Mouse (Mus musculus) heart, postnatal 0 days (tissue): ENCODE data around the gene Kdr. TPM values are rescaled to one million over a fixed set of nuclear protein-coding genes. Genes with fewer than 3 reads are reported as not detected.
A peak's percentile ranks its signal among the peaks of the same experiment; 100 is the strongest.

ENCODE experiments used
- ATAC-seq: fragments of 200-750 bp; cut with Nextera tagmentation; 2 replicates; pipeline ENCODE4 v1.8.0; 2017; ENCODE audit warnings: low read depth, moderate number of reproducible peaks, moderate library complexity; ENCODE audit not compliant: insufficient read depth
- DNase-seq: peaks from one replicate; pipeline ENCODE4 v3.0.0-alpha.2; 2016; ENCODE audit warnings: low spot score
- H3K27ac ChIP-seq: fragments of 300-500 bp; sonication (generic); 2 replicates; pipeline ENCODE4 v1.5.1; 2014; ENCODE audit warnings: low read depth, mild to moderate bottlenecking
- H3K27me3 ChIP-seq: fragments of 300-500 bp; sonication (generic); 2 replicates; pipeline ENCODE4 v1.6.1; 2014; ENCODE audit warnings: low read length, mixed read lengths; ENCODE audit not compliant: control insufficient read depth, insufficient read depth
- H3K36me3 ChIP-seq: fragments of 300-500 bp; sonication (generic); replicated peaks from 2 replicates; pipeline ENCODE4 v1.6.1; 2014; ENCODE audit warnings: low read length, mixed read lengths; ENCODE audit not compliant: control insufficient read depth, insufficient read depth
- H3K4me1 ChIP-seq: fragments of 300-500 bp; sonication (generic); 2 replicates; pipeline ENCODE4 v1.6.1; 2014; ENCODE audit warnings: antibody characterized with exemption; ENCODE audit not compliant: control insufficient read depth, insufficient read depth
- H3K4me2 ChIP-seq: fragments of 300-500 bp; sonication (generic); 2 replicates; pipeline ENCODE4 v1.6.1; 2014; ENCODE audit warnings: low read depth, mild to moderate bottlenecking, low read length, moderate library complexity
- H3K4me3 ChIP-seq: fragments of 300-500 bp; sonication (generic); 2 replicates; pipeline ENCODE4 v1.5.1; 2014; ENCODE audit warnings: low read depth, low read length
- H3K9ac ChIP-seq: fragments of 300-500 bp; sonication (generic); replicated peaks from 2 replicates; pipeline ENCODE4 v1.6.1; 2014; ENCODE audit warnings: low read depth, low read length, mixed read lengths
- H3K9me3 ChIP-seq: fragments of 300-500 bp; sonication (generic); replicated peaks from 2 replicates; pipeline ENCODE4 v1.6.1; 2016; ENCODE audit warnings: low read length; ENCODE audit not compliant: control insufficient read depth
- CTCF ChIP-seq: IDR thresholded peaks from 2 replicates; pipeline ENCODE4 v1.5.1; 2016; ENCODE audit warnings: antibody characterized with exemption, control low read depth, low read depth
- EP300 ChIP-seq: IDR thresholded peaks from 2 replicates; pipeline ENCODE4 v1.6.1; 2016; ENCODE audit warnings: antibody characterized with exemption, low read depth
- WGBS: fragments of 180-500 bp; shearing (Covaris S2); extraction: QIAGEN DNeasy Blood & Tissue Kit; methylation state at CpG from one replicate; pipeline ENCODE4 v1.1.7; 2014; 5-methylcytosine and 5-hydroxymethylcytosine counted together
- polyA plus RNA-seq: library from polyadenylated mRNA; unstranded; fragments of >200 nt; fragmentation: Nextera tagmentation; extraction: Ambion mirVana; gene quantifications from 2 replicates; pipeline ENCODE4 v1.2.1, GENCODE M21; 2015
- total RNA-seq: library from RNA; depleted of rRNA; stranded (reverse); fragments of >200 nt; gene quantifications from 2 replicates; pipeline ENCODE4 v1.2.3, GENCODE M21; 2014; ENCODE audit warnings: low replicate concordance

Gene Kdr
- total and polyA plus RNA-seq, 2 experiments from 2014 or later: 30.8 to 60.1 TPM

- ATAC-seq: no peak
- H3K36me3 ChIP-seq: peaks cover 31% of the 10 kb centered on the region; the same call in 1 of the 2 replicates
- WGBS: 85% methylated on average over 3 of the region's 3 CpGs
Observed at GRCm38 (mm10) chr5:75956526-75956925, 21.7 kb downstream of the Kdr start.

GRCm38 (mm10) chr5:75955876-75956275 is 22.4 kb downstream of the Kdr start:
- Histone ChIP-seq H3K4me2 (no peak overlapping the region), H3K9ac (no peak overlapping the region), H3K4me3 (no peak overlapping the region), H3K4me1 (no peaks in the 10 kb centered on the region), H3K27ac (no peak overlapping the region), H3K36me3 (peaks cover 31% of the 10 kb centered on the region; the same call in 1 of the 2 replicates), H3K27me3 (no peaks in the 10 kb centered on the region), H3K9me3 (no peaks in the 10 kb centered on the region)
- no peak for DNase-seq
- WGBS: 67% methylated on average over 9 of the region's 9 CpGs
- ATAC-seq: peak; percentile 30; the same call in 1 of the 2 replicates
- TF ChIP-seq CTCF (no peak), EP300 (no peak)

More at GRCm38 (mm10) chr5:75956526-75956925, 21.7 kb downstream of the Kdr start:
- Histone ChIP-seq H3K4me3 (no peak overlapping the region), H3K9ac (no peak overlapping the region), H3K9me3 (no peaks in the 10 kb centered on the region), H3K4me2 (no peak overlapping the region), H3K27me3 (no peaks in the 10 kb centered on the region), H3K27ac (no peak overlapping the region), H3K4me1 (peaks cover 4% of the 10 kb centered on the region; the same call in 1 of the 2 replicates)
- DNase-seq: no peak
- no peak for TF ChIP-seq EP300
- no peak for TF ChIP-seq CTCF

GRCm38 (mm10) chr5:75954778-75955330 is 23.4 kb downstream of the Kdr start:
- Histone ChIP-seq H3K27me3 (no peaks in the 10 kb centered on the region), H3K4me1 (no peaks in the 10 kb centered on the region), H3K27ac (no peak overlapping the region), H3K36me3 (peaks cover 29% of the 10 kb centered on the region; the same call in 1 of the 2 replicates), H3K4me2 (no peak overlapping the region), H3K9me3 (no peaks in the 10 kb centered on the region), H3K4me3 (no peak overlapping the region), H3K9ac (no peak overlapping the region)
- TF ChIP-seq EP300: no peak
- no peak for TF ChIP-seq CTCF
- ATAC-seq: no peak
- DNase-seq: no peak
- 79% methylated on average over 3 of the region's 3 CpGs for WGBS

DNA sequence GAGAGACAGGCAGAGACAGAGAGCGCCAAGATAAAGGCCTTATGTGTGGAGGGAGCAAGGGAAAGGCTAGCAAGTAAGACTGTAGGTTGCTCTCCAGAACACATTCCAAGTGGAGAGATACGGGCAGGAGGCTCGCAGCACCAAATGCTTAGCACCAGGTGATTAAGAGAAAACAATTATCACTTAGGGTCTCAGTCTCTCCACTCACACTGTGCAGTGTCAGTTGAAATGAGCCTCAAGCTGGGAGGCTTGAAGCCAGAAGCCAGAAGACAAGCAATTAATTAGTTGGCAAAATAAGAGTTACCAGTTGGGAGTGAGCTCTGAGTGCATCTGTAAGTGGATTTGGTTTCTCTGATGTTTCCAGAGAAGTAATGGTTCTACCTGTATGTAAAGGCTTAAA is 24.0 kb downstream of the Kdr start:
- TF ChIP-seq EP300: no peak
- TF ChIP-seq CTCF: no peak
- no peak overlapping the region for H3K27ac ChIP-seq
- DNase-seq: no peak
- peaks cover 34% of the 10 kb centered on the region; the same call in 1 of the 2 replicates for H3K36me3 ChIP-seq
- ATAC-seq: no peak
- no peaks in the 10 kb centered on the region for H3K9me3 ChIP-seq
- H3K4me3 ChIP-seq: no peak overlapping the region
- no peaks in the 10 kb centered on the region for H3K4me1 ChIP-seq
- no peak overlapping the region for H3K4me2 ChIP-seq
- no peak overlapping the region for H3K9ac ChIP-seq
- WGBS: 59% methylated on average over 3 of the region's 3 CpGs
- no peaks in the 10 kb centered on the region for H3K27me3 ChIP-seq

GRCm38 (mm10) chr5:75952131-75952795 is 26.0 kb downstream of the Kdr start:
- Histone ChIP-seq H3K4me1 (no peaks in the 10 kb centered on the region), H3K4me3 (no peak overlapping the region), H3K9me3 (no peaks in the 10 kb centered on the region), H3K27me3 (no peaks in the 10 kb centered on the region), H3K4me2 (no peak overlapping the region), H3K9ac (no peak overlapping the region), H3K36me3 (peaks cover 46% of the 10 kb centered on the region), H3K27ac (no peak overlapping the region)
- no peak for ATAC-seq
- TF ChIP-seq CTCF: no peak
- no peak for TF ChIP-seq EP300
- DNase-seq: no peak
- WGBS: 81% methylated on average over 8 of the region's 8 CpGs
